Mouse (Mus musculus): ENCODE measurements at regions not wholly inside any gene's neighbourhood (a gene's known extent, or its start where the extent isn't known, plus 50 kb on each side); places are given as distances from the start of the nearest gene placed in this dataset.

GRCm38 (mm10) chr9:67129891-67130290 lies 80.7 kb upstream of the Tpm1 start:
- no peak for TF ChIP-seq GATA2 (IDR thresholded peaks at IDR 0.05; ENCODE audit: borderline replicate concordance, low read depth, low read length)
- no peak for TF ChIP-seq CTCF (IDR thresholded peaks at IDR 0.05; ENCODE audit: low read depth, low read length)
- no peak for TF ChIP-seq GATA1 (IDR thresholded peaks at IDR 0.05; ENCODE audit: borderline replicate concordance, low read length)
- TF ChIP-seq POLR2AphosphoS5 (IDR thresholded peaks at IDR 0.05; ENCODE audit: insufficient replicate concordance, low read depth, low read length), result no peak

All from G1E (cell line).